Mouse (Mus musculus): ENCODE data around the gene Sf3a3. TPM values are rescaled to one million over a fixed set of nuclear protein-coding genes. Genes with fewer than 3 reads are reported as not detected.

Sf3a3 gene
- polyA plus RNA-seq, 1 experiment = 24.2 TPM

DNA sequence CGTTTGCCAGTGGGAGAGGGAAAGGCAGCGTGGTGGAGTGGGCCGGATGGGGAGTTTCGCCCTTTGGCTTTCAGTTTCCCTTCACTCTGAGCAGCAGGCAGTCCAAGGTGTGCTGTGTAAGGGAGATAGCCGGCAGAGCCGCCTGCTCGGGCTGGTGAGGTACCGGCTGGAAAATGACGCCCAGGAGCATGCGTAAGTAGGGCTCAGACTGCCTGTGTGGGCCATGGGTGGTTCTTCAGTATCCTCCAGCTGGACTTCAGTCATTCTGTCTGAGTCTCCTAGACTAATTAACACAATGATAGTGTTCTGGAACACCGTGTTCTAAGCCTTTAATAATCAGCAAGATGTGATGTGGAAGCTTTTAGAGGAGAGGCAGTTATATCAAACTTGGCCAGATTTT, 28.3 kb downstream of the Sf3a3 start:
- H3K27me3 ChIP-seq (ENCODE audit: control insufficient read depth, insufficient read depth, low read length) = no peaks in the 10 kb centered on the region
- peak overlapping the region; percentile 76 for H3K27ac ChIP-seq (ENCODE audit: control insufficient read depth, insufficient read depth, low read depth, low read length)
- no peak for TF ChIP-seq CTCF (IDR thresholded peaks at IDR 0.05; ENCODE audit: control insufficient read depth, insufficient read depth, insufficient replicate concordance, low read depth, low read length)
- no peak for TF ChIP-seq POLR2A (IDR thresholded peaks at IDR 0.05; ENCODE audit: control insufficient read depth, low read depth, low read length)
- no peak overlapping the region for H3K4me3 ChIP-seq (ENCODE audit: control insufficient read depth, low read depth, low read length)
- no peaks in the 10 kb centered on the region for H3K36me3 ChIP-seq (ENCODE audit: control insufficient read depth, insufficient read depth, low read length)
- H3K4me1 ChIP-seq (ENCODE audit: control insufficient read depth, insufficient read depth, low read length) = peaks cover 7% of the 10 kb centered on the region

GRCm38 (mm10) chr4:124746577-124746976, 32.0 kb downstream of the Sf3a3 start:
- Histone ChIP-seq H3K27ac (ENCODE audit: control insufficient read depth, insufficient read depth, low read depth, low read length) (no peak overlapping the region), H3K36me3 (ENCODE audit: control insufficient read depth, insufficient read depth, low read length) (no peaks in the 10 kb centered on the region), H3K4me3 (ENCODE audit: control insufficient read depth, low read depth, low read length) (no peak overlapping the region), H3K4me1 (ENCODE audit: control insufficient read depth, insufficient read depth, low read length) (peaks cover 7% of the 10 kb centered on the region), H3K27me3 (ENCODE audit: control insufficient read depth, insufficient read depth, low read length) (no peaks in the 10 kb centered on the region)
- TF ChIP-seq CTCF (IDR thresholded peaks at IDR 0.05; ENCODE audit: control insufficient read depth, insufficient read depth, insufficient replicate concordance, low read depth, low read length) (no peak), POLR2A (IDR thresholded peaks at IDR 0.05; ENCODE audit: control insufficient read depth, low read depth, low read length) (no peak)

- Histone ChIP-seq H3K27ac (ENCODE audit: control insufficient read depth, insufficient read depth, low read depth, low read length) (no peak overlapping the region), H3K4me3 (ENCODE audit: control insufficient read depth, low read depth, low read length) (no peak overlapping the region), H3K36me3 (ENCODE audit: control insufficient read depth, insufficient read depth, low read length) (no peaks in the 10 kb centered on the region), H3K27me3 (ENCODE audit: control insufficient read depth, insufficient read depth, low read length) (no peaks in the 10 kb centered on the region), H3K4me1 (ENCODE audit: control insufficient read depth, insufficient read depth, low read length) (peaks cover 9% of the 10 kb centered on the region)
- TF ChIP-seq POLR2A (IDR thresholded peaks at IDR 0.05; ENCODE audit: control insufficient read depth, low read depth, low read length) = no peak
- TF ChIP-seq CTCF (IDR thresholded peaks at IDR 0.05; ENCODE audit: control insufficient read depth, insufficient read depth, insufficient replicate concordance, low read depth, low read length) = no peak
Measured at GRCm38 (mm10) chr4:124747851-124748250, 33.3 kb downstream of the Sf3a3 start.

- peak overlapping the region; percentile 99 for H3K4me3 ChIP-seq (ENCODE audit: control insufficient read depth, low read depth, low read length)
- TF ChIP-seq CTCF (IDR thresholded peaks at IDR 0.05; ENCODE audit: control insufficient read depth, insufficient read depth, insufficient replicate concordance, low read depth, low read length) (no peak), POLR2A (IDR thresholded peaks at IDR 0.05; ENCODE audit: control insufficient read depth, low read depth, low read length) (peak; percentile 60; the same call in 1 of the 2 replicates)
- H3K27me3 ChIP-seq (ENCODE audit: control insufficient read depth, insufficient read depth, low read length) = no peaks in the 10 kb centered on the region
- peak overlapping the region; percentile 86 for H3K27ac ChIP-seq (ENCODE audit: control insufficient read depth, insufficient read depth, low read depth, low read length)
- no peaks in the 10 kb centered on the region for H3K36me3 ChIP-seq (ENCODE audit: control insufficient read depth, insufficient read depth, low read length)
- H3K4me1 ChIP-seq (ENCODE audit: control insufficient read depth, insufficient read depth, low read length) = peaks cover 9% of the 10 kb centered on the region
Measured at GRCm38 (mm10) chr4:124751300-124752250, 37.0 kb downstream of the Sf3a3 start.

DNA sequence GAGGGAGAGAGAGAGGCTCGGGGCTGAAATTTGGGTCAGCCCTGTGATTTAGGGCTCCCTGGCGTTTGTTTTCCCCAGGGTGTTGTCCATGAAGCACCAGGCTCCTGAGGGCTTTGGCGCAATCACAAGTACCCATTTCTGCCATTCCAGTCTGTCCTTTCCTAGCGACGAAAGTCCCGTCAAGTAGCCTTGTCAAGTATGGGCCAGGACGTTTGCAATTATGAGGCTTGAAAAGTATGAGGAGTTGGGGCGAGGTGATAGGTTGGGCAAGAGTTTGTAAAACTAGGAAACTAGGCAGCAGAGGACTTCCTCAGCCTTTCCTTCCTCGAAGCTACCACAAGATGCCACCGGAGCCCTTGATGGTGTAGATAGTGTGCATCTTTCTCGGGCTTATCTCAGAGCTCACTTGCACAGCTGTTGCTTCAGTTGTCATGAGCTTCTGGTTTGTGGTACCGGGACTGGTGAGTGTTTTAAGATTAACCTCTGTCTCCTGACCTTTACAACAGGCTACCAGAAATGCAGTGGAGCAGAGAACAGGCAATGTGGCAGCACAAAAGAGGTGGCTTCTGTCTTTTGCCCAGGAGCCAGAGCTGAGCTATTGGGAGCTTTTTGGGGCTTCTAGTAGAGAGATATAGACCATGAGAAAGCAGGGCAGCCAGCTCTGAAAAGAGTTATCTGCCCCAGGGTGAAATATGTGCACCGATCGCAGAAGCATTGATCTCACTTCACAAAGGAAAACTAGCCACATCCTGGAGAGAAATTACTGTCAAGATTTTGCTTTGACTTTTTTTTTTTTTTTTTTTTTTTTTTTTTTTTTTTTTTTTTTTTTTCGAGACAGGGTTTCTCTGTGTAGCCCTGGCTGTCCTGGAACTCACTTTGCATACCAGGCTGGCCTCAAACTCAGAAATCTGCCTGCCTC, 38.0 kb downstream of the Sf3a3 start:
- H3K4me3 ChIP-seq (ENCODE audit: control insufficient read depth, low read depth, low read length) = peak overlapping the region; percentile 99
- H3K27me3 ChIP-seq (ENCODE audit: control insufficient read depth, insufficient read depth, low read length) = no peaks in the 10 kb centered on the region
- H3K4me1 ChIP-seq (ENCODE audit: control insufficient read depth, insufficient read depth, low read length) = peaks cover 9% of the 10 kb centered on the region
- no peak for TF ChIP-seq CTCF (IDR thresholded peaks at IDR 0.05; ENCODE audit: control insufficient read depth, insufficient read depth, insufficient replicate concordance, low read depth, low read length)
- no peak for TF ChIP-seq POLR2A (IDR thresholded peaks at IDR 0.05; ENCODE audit: control insufficient read depth, low read depth, low read length)
- H3K27ac ChIP-seq (ENCODE audit: control insufficient read depth, insufficient read depth, low read depth, low read length) = peak overlapping the region; percentile 86
- H3K36me3 ChIP-seq (ENCODE audit: control insufficient read depth, insufficient read depth, low read length) = no peaks in the 10 kb centered on the region

DNA sequence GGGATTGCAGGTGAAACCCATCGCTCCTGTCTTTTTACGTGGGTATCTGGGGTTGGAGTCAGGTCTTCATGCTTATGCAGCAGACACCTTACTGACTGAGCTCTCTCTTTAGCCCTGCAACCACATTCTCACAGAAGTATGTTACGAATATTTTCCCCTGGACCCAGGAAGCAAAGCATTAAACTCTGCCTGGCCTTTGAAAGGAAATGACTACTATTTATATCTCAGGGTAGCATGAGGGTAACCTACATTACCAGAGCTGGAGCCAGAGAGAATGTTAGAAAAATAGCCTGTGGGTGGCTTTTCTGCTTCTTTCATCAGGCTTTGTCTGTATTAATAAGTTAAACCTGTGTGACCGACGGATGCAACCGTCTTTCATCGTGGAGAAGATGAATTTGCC, 41.0 kb downstream of the Sf3a3 start:
- Histone ChIP-seq H3K4me1 (ENCODE audit: control insufficient read depth, insufficient read depth, low read length) (peaks cover 9% of the 10 kb centered on the region), H3K36me3 (ENCODE audit: control insufficient read depth, insufficient read depth, low read length) (no peaks in the 10 kb centered on the region), H3K27ac (ENCODE audit: control insufficient read depth, insufficient read depth, low read depth, low read length) (no peak overlapping the region), H3K4me3 (ENCODE audit: control insufficient read depth, low read depth, low read length) (no peak overlapping the region), H3K27me3 (ENCODE audit: control insufficient read depth, insufficient read depth, low read length) (no peaks in the 10 kb centered on the region)
- TF ChIP-seq POLR2A (IDR thresholded peaks at IDR 0.05; ENCODE audit: control insufficient read depth, low read depth, low read length) (no peak), CTCF (IDR thresholded peaks at IDR 0.05; ENCODE audit: control insufficient read depth, insufficient read depth, insufficient replicate concordance, low read depth, low read length) (no peak)

All from testis, adult 2 months (tissue).